Mouse (Mus musculus) hindbrain, embryonic 10.5 days (tissue): ENCODE results near the gene Nrtn. TPM values are rescaled to one million over a fixed set of nuclear protein-coding genes. Genes with fewer than 3 reads are reported as not detected.
A peak's percentile ranks its signal among the peaks of the same experiment; 100 is the strongest.

Experiments used
- DNase-seq: peaks from one replicate; pipeline ENCODE4 v3.0.0-alpha.2; 2017; ENCODE audit warnings: low spot score
- H3K27ac ChIP-seq: fragments of 300-500 bp; sonication (generic); 2 replicates; pipeline ENCODE4 v1.5.1; 2016; ENCODE audit warnings: mild to moderate bottlenecking, moderate library complexity
- H3K27me3 ChIP-seq: fragments of 300-500 bp; sonication (generic); 2 replicates; pipeline ENCODE4 v1.6.1; 2016; ENCODE audit warnings: mild to moderate bottlenecking; ENCODE audit not compliant: poor library complexity, insufficient read depth, severe bottlenecking
- H3K36me3 ChIP-seq: fragments of 300-500 bp; sonication (generic); 2 replicates; pipeline ENCODE4 v1.6.1; 2016; ENCODE audit warnings: mild to moderate bottlenecking, moderate library complexity
- H3K4me1 ChIP-seq: fragments of 300-500 bp; sonication (generic); replicated peaks from 2 replicates; pipeline ENCODE4 v1.6.1; 2016; ENCODE audit warnings: mild to moderate bottlenecking
- H3K4me3 ChIP-seq: fragments of 300-500 bp; sonication (generic); 2 replicates; pipeline ENCODE4 v1.5.1; 2016; ENCODE audit warnings: mild to moderate bottlenecking, moderate library complexity
- H3K9me3 ChIP-seq: fragments of 300-500 bp; sonication (generic); 2 replicates; pipeline ENCODE4 v1.6.1; 2016; ENCODE audit warnings: mild to moderate bottlenecking, moderate library complexity
- WGBS: fragments of 180-500 bp; shearing (Covaris S2); methylation state at CpG from one replicate; pipeline ENCODE4 v1.1.7; 2016; 5-methylcytosine and 5-hydroxymethylcytosine counted together
- polyA plus RNA-seq: library from polyadenylated mRNA; unstranded; fragments of >200 nt; fragmentation: Nextera tagmentation; extraction: Ambion mirVana; gene quantifications from 2 replicates; pipeline ENCODE4 v1.2.1, GENCODE M21; 2016

Nrtn gene
- polyA plus RNA-seq, 1 experiment from 2014 or later: 5.1 TPM

GRCm38 (mm10) chr17:56769950-56770349 is 12.6 kb upstream of the Nrtn start, which contains the start of gene Prr22:
Prr22 (plus strand) TSS chr17:56770250.
- Histone ChIP-seq H3K4me3 (no peak within 1 kb of the TSS), H3K9me3 (no peaks in the 10 kb centered on the region), H3K36me3 (peaks cover 58% of the 10 kb centered on the region), H3K4me1 (peaks cover 7% of the 10 kb centered on the region), H3K27me3 (no peaks in the 10 kb centered on the region), H3K27ac (no peak within 1 kb of the TSS)
- no peak for DNase-seq
- 94% methylated on average over 5 of the region's 5 CpGs for WGBS

GRCm38 (mm10) chr17:56768941-56769340 is 11.6 kb upstream of the Nrtn start:
- Histone ChIP-seq H3K4me1 (peaks cover 7% of the 10 kb centered on the region), H3K27ac (no peak overlapping the region), H3K4me3 (no peak overlapping the region), H3K27me3 (no peaks in the 10 kb centered on the region), H3K9me3 (no peaks in the 10 kb centered on the region), H3K36me3 (peaks cover 58% of the 10 kb centered on the region)
- 94% methylated on average over 11 of the region's 11 CpGs for WGBS
- no peak for DNase-seq

- no peak for DNase-seq
- H3K27me3 ChIP-seq: no peaks in the 10 kb centered on the region
- no peak overlapping the region for H3K4me3 ChIP-seq
- peaks cover 16% of the 10 kb centered on the region for H3K4me1 ChIP-seq
- WGBS: 94% methylated on average over 29 of the region's 29 CpGs
- no peak overlapping the region for H3K27ac ChIP-seq
- H3K9me3 ChIP-seq: no peaks in the 10 kb centered on the region
- H3K36me3 ChIP-seq: peaks cover 58% of the 10 kb centered on the region
Observed at GRCm38 (mm10) chr17:56767531-56768135, 10.3 kb upstream of the Nrtn start.

- no peak for DNase-seq
- peaks cover 55% of the 10 kb centered on the region for H3K36me3 ChIP-seq
- WGBS: 94% methylated on average over 27 of the region's 27 CpGs
- peaks cover 24% of the 10 kb centered on the region for H3K4me1 ChIP-seq
- H3K27ac ChIP-seq: no peak overlapping the region
- H3K4me3 ChIP-seq: no peak overlapping the region
- no peaks in the 10 kb centered on the region for H3K27me3 ChIP-seq
- H3K9me3 ChIP-seq: no peaks in the 10 kb centered on the region
Observed at GRCm38 (mm10) chr17:56766631-56767405, 9.5 kb upstream of the Nrtn start.

GRCm38 (mm10) chr17:56765431-56765830 is 8.1 kb upstream of the Nrtn start:
- Histone ChIP-seq H3K9me3 (no peaks in the 10 kb centered on the region), H3K4me3 (peak overlapping the region; percentile 85), H3K27ac (peak overlapping the region; percentile 98), H3K27me3 (peaks cover 13% of the 10 kb centered on the region), H3K36me3 (peaks cover 41% of the 10 kb centered on the region), H3K4me1 (peaks cover 30% of the 10 kb centered on the region)
- DNase-seq: no peak
- 58% methylated on average over 12 of the region's 12 CpGs for WGBS

GRCm38 (mm10) chr17:56764474-56765354 is 7.4 kb upstream of the Nrtn start, which contains the start of gene Dus3l:
Dus3l (plus strand) TSS chr17:56764757.
- peaks cover 34% of the 10 kb centered on the region for H3K36me3 ChIP-seq
- WGBS: 1% methylated on average over 58 of the region's 58 CpGs
- H3K27me3 ChIP-seq: peaks cover 20% of the 10 kb centered on the region
- peak within 1 kb of the TSS; percentile 85 for H3K4me3 ChIP-seq
- H3K4me1 ChIP-seq: peaks cover 31% of the 10 kb centered on the region
- peak within 1 kb of the TSS; percentile 98 for H3K27ac ChIP-seq
- no peaks in the 10 kb centered on the region for H3K9me3 ChIP-seq
- peak; percentile 92 for DNase-seq

- DNase-seq: no peak
- H3K36me3 ChIP-seq: peaks cover 25% of the 10 kb centered on the region
- WGBS: 80% methylated on average over 8 of the region's 8 CpGs
- peaks cover 29% of the 10 kb centered on the region for H3K27me3 ChIP-seq
- no peak overlapping the region for H3K27ac ChIP-seq
- 0 out of 2 replicates have a peak, but pooled peaks cover 3% of the 10 kb centered on the region for H3K9me3 ChIP-seq
- H3K4me3 ChIP-seq: peak overlapping the region; percentile 85
- H3K4me1 ChIP-seq: peaks cover 38% of the 10 kb centered on the region
Observed at GRCm38 (mm10) chr17:56763741-56764250, 6.5 kb upstream of the Nrtn start.

GRCm38 (mm10) chr17:56762769-56763731 is 5.7 kb upstream of the Nrtn start:
- peak overlapping the region; percentile 91 for H3K27ac ChIP-seq
- peaks cover 18% of the 10 kb centered on the region for H3K36me3 ChIP-seq

GRCm38 (mm10) chr17:56761991-56762410 is 4.7 kb upstream of the Nrtn start:
- H3K4me1 ChIP-seq: peaks cover 54% of the 10 kb centered on the region
- WGBS: under 1% methylated on average over 28 of the region's 28 CpGs

More at GRCm38 (mm10) chr17:56762769-56763731, 5.7 kb upstream of the Nrtn start:
- Histone ChIP-seq H3K27me3 (peaks cover 37% of the 10 kb centered on the region), H3K4me3 (peak overlapping the region; percentile 64), H3K9me3 (peaks cover 4% of the 10 kb centered on the region; the same call in 1 of the 2 replicates), H3K4me1 (peaks cover 44% of the 10 kb centered on the region)
- 49% methylated on average over 27 of the region's 27 CpGs for WGBS
- DNase-seq: peak; percentile 68

GRCm38 (mm10) chr17:56761077-56761476 is 3.7 kb upstream of the Nrtn start:
- whole genome bisulfite sequencing: 69% methylated on average over 3 of the region's 3 CpGs
- H3K27me3 ChIP-seq: peaks cover 56% of the 10 kb centered on the region
- H3K4me3 ChIP-seq: peak overlapping the region; percentile 64; the same call in 1 of the 2 replicates
- no peak for DNase-seq
- peaks cover 4% of the 10 kb centered on the region; the same call in 1 of the 2 replicates for H3K9me3 ChIP-seq
- peaks cover 62% of the 10 kb centered on the region for H3K4me1 ChIP-seq
- peak overlapping the region; percentile 91; the same call in 1 of the 2 replicates for H3K27ac ChIP-seq
- H3K36me3 ChIP-seq: no peaks in the 10 kb centered on the region

More at GRCm38 (mm10) chr17:56761991-56762410, 4.7 kb upstream of the Nrtn start:
- peaks cover 47% of the 10 kb centered on the region for H3K27me3 ChIP-seq
- peaks cover 7% of the 10 kb centered on the region for H3K36me3 ChIP-seq
- peak; percentile 90 for DNase-seq
- H3K9me3 ChIP-seq: peaks cover 4% of the 10 kb centered on the region; the same call in 1 of the 2 replicates
- H3K27ac ChIP-seq: peak overlapping the region; percentile 91
- peak overlapping the region; percentile 64 for H3K4me3 ChIP-seq

- Histone ChIP-seq H3K36me3 (no peaks in the 10 kb centered on the region), H3K4me3 (no peak overlapping the region), H3K9me3 (peaks cover 4% of the 10 kb centered on the region; the same call in 1 of the 2 replicates), H3K27ac (no peak overlapping the region), H3K4me1 (peaks cover 63% of the 10 kb centered on the region), H3K27me3 (peaks cover 75% of the 10 kb centered on the region)
- WGBS: 60% methylated on average over 7 of the region's 7 CpGs
- no peak for DNase-seq
Observed at GRCm38 (mm10) chr17:56759261-56759660, 1.9 kb upstream of the Nrtn start.
